Mouse (Mus musculus): ENCODE results near the gene Morn4.

Morn4 gene

GRCm38 (mm10) chr19:42086166-42086565 lies at the start of gene Morn4:
Gene Morn4 (minus strand): TSS chr19:42086357.
- DNase-seq (ENCODE audit: low read depth, low spot score), result peak; percentile 82

DNA sequence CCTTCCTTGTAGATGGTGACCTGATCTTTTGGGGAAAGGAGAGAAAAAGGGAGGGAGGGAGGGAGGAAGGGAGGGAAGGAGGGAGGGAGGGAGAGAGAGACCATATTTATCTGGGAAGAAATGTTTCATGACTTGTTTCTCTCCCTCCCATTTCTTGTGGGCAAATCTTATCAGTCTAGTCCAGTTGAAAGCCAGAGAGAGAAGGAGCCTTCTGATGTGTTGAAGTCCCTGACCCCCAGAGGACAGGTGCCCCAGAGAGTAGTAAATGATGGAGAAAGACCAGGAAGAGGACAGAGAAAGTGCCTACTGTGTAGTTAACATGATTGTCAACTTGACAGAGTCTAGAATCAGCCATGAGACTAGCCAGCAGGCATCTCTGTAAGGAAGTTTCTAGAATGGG lies 48.9 kb upstream of the Morn4 start:
- no peak for DNase-seq (ENCODE audit: low read depth, low spot score)

DNA sequence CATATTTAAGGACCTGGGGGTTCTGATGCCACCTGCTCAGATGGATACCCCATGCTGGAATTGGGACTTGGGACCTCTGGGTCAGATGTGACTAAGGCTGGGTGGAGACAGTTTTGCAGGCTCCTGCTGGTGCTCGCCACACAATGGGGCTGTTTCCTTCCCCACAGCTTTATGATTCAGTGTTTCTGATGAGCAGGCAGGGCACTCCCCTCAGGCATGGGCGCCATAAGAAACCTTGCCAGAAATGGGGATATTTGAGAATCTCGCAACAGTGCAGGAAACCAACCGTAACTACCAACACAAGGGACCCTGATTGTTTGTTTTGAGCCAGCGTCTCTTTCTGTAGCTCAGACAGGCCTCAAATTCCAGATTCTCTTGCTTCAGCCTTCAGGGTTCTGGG lies 44.9 kb upstream of the Morn4 start:
- DNase-seq (ENCODE audit: low read depth, low spot score), result no peak

DNA sequence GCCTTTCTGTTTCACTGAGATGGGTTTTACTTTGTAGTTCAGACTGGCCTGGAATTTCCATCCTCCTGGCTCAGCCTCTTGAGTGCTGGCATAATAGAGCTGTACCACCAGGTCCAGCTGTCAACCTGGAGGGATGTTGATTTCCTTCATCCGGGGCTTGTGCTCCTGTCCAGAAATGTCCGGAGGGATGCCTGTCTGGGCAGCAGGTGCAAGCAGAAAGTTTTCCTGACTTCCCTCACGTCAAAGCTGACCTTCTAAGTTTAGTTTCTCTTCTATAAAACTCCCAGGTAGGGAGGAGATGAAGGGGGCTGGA lies 44.1 kb upstream of the Morn4 start:
- DNase-seq (ENCODE audit: low read depth, low spot score), result no peak

DNA sequence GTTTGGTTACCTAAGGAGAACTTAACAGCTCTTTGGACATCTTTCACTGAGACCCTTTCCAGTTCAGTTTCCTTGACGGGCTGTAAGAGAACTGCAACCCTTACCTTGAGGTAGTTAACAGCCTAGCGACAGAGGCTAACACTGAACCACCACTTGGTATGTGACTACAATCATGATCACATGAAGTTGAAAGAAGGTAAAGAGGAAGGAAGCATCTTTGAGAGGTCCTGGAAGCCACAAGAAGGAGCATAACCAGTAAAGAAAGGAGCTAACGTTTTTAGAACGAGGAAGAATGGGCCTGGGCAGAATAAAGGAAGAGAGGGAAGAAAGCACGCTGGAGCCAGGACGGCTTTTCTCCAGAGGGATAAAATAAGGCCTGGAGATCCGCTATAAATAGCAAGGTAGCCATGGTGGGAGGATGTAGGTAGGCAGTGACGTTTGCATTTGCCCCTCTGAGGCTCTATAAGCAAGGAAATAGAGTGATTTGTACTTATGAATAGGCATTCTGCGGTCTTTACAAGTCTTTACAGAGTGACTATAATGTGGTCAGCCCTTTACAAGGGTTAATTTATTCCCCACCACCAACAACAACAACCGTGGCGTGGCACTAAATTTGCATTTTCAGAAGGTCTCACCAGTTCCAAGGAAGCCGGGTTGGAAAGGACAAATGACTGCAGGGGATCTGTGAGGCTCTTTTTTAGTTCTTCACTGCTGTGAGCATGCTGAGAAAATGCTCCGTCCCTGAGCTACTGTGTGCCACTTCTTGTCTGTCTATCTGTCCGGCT lies 43.5 kb upstream of the Morn4 start:
- DNase-seq (ENCODE audit: low read depth, low spot score), result no peak

- peak; percentile 89 for DNase-seq (ENCODE audit: low read depth, low spot score)
These were observed 42.8 kb upstream of the Morn4 start, which contains the start of gene Avpi1 for GRCm38 (mm10) chr19:42128787-42129508. Gene Avpi1 (minus strand): TSS chr19:42129059.

- DNase-seq (ENCODE audit: low read depth, low spot score), result no peak
These were observed 42.0 kb upstream of the Morn4 start for GRCm38 (mm10) chr19:42128052-42128740.

- no peak for DNase-seq (ENCODE audit: low read depth, low spot score)
These were observed 40.9 kb upstream of the Morn4 start for GRCm38 (mm10) chr19:42127024-42127423.

GRCm38 (mm10) chr19:42126219-42126605 lies 40.1 kb upstream of the Morn4 start:
- no peak for DNase-seq (ENCODE audit: low read depth, low spot score)

- DNase-seq (ENCODE audit: low read depth, low spot score), result no peak
These were observed 39.5 kb upstream of the Morn4 start for GRCm38 (mm10) chr19:42125501-42126218.

DNA sequence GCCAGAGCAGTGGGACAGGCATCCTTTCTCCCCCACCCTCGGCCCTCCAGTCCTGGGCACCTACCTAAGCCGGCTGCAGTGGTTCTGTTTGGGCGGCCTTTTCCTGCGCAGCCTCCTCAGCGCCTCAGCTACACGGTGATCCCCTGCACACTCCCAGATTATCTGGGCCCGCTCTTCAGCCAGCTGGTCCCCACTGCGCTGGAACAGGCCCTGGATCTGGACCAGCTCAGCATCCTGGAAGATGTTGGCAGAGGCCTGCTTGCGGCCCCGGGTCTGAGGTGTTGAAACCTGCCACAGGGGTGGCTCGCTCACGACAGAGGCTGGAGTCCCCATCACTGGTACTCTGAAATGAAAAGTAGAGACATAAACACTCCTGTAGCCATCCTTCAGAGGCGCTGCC lies 38.5 kb upstream of the Morn4 start:
- DNase-seq (ENCODE audit: low read depth, low spot score), result no peak

- DNase-seq (ENCODE audit: low read depth, low spot score), result no peak
These were observed 34.3 kb upstream of the Morn4 start for GRCm38 (mm10) chr19:42120451-42120850.

- no peak for DNase-seq (ENCODE audit: low read depth, low spot score)
These were observed 32.4 kb upstream of the Morn4 start for GRCm38 (mm10) chr19:42118596-42118995.

DNA sequence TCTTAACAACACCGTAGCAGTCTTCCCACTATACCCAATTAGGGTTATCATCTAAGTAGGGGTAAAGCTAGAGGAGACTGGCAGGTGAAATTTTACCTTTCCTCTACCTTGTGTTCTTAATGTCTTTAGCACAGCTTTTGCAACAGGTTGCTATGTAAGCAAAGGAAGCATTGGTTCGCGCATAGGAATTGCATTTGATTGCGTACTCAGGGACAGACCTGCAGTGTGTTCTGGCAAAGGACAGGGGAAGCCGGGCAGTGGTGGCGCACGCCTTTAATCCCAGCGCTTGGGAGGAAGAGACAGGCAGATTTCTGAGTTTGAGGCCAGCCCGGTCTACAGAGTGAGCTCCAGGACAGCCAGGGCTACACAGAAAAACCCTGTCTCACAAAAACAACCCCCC lies 32.0 kb upstream of the Morn4 start:
- no peak for DNase-seq (ENCODE audit: low read depth, low spot score)

DNA sequence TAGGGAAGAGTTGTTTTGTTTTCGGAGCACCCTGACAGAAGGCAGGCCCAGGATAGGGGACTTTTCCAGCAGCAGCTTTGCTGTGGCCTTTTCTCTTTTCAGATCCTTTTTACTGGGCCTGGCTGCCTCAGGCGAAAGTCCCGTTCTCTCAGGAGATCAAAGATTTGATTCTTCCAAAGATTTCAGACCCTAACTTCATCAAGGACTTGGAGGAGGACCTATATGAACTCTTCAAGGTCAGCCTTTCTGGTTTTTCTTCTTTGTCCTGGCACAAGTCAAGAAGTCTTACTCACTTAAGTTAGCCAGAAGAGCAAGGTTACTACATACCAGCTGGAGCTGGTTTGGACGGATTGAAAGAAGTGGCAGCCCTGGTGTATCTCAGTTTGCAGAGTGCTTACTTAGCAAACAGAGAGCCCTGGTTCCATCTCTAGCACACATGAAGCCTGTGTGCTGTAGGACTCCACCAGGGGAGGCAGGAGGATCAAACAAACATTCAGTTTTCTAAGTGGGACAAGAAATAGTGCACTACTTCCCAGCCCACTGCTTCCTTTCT lies 29.7 kb upstream of the Morn4 start:
- DNase-seq (ENCODE audit: low read depth, low spot score), result no peak

DNA sequence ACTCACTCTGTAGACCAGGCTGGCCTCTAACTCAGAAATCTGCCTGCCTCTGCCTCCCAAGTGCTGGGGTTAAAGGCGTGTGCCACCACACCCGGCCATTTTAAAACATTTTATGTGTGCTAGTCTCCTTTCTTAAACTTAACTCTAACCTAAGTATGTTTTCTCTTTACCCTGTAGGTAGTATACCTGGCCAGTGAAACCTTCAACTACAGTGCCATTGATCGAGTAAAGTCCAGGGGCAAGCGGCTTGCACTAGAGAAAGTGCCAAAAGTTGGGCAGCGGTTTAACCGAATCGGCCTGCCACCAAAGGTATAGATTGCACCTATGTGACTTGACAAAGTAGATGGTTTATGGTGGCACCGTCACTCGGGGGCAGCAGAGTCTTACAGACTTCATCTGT lies 18.5 kb upstream of the Morn4 start:
- no peak for DNase-seq (ENCODE audit: low read depth, low spot score)

DNA sequence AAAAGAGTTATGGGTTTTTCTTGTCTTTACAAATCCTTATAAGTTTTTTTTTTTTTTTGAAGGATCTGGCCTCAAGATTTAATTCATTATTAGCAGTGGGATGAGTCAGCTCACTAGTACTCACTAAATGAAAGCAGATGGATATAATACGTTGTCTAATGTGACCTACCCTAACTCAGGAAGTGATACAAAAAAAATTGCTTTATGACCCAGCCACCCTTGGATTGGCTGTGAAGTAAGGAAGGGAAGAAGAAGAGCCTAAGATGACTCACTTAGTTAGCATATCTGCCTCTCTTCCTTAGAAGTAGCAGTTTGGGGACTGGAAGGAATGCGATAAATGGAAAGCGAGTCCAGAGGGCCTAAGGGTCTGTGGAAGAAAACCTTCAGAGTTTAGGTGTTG lies 13.2 kb upstream of the Morn4 start:
- DNase-seq (ENCODE audit: low read depth, low spot score), result no peak

GRCm38 (mm10) chr19:42090637-42091141 lies 4.5 kb upstream of the Morn4 start:
- DNase-seq (ENCODE audit: low read depth, low spot score), result no peak

GRCm38 (mm10) chr19:42089748-42090595 lies 3.8 kb upstream of the Morn4 start, which contains the start of gene Pi4k2a:
Gene Pi4k2a (plus strand): TSS chr19:42090470.
- DNase-seq (ENCODE audit: low read depth, low spot score), result peak; percentile 98

DNA sequence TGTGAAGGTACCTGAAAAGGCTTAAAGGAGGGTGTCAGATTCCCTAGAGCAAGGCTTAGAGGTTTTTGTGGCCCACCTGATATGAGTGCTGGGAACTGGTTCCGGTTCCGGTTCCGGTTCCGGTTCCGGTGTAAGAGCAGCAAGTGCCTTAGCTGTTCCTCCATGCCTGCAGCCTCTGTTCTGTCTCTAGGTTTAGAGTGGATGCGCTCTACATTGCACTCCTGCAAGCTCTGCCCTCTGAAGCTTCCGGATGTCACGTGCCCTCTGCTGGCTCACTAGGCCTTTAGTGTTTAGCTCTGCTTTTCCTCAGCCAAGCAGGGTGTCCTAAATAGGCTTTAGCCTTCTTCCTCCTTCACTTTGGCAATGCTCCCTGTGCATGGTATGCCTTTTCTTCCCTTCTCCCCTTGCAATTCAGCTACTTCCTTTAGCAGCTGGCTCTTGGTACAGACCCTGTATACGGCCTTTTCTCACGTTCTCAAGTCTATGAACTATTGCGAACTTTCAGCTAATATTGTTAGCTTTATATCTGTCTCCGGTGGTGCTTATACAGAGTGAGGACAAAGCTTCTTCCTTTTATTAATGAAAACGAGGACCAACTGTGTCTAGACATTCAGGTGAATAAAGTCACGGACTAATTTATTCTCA lies 3.1 kb upstream of the Morn4 start:
- DNase-seq (ENCODE audit: low read depth, low spot score), result no peak
